Comparison of ENCODE assay signal across 17 mouse cellular contexts in the genomic region with DNA sequence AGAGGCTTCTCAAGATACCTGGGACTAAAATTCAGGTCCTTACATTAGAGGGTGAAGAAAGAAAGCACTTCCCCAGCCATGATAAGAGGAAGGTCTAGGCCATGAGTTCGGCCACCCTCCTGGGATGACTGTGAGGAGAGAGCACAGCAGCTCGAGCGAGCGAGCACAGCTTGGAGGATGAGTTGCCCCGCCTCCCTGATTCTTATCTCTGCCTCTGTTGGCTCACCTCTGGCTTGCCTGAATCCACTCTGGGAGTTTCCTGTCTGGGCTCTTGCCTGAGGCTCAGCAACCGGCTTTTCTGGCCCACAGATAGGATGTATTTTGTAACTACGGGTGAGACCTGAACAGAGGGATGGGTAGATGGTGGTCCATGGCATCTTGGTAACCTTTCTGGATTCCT. TPM values are rescaled to one million over a fixed set of nuclear protein-coding genes. Genes with fewer than 3 reads are reported as not detected.
DNase-seq lines count a peak whose midpoint lies in the region.
"Had no signal": no experiment of that assay in that cellular context is flagged by ENCODE, and none has a peak within 500 bp of the region (broad histone marks: within the 10 kb centered on the region; RNA-seq: fewer than 3 reads in every experiment).

No protein-coding gene starts in this region.

- DNase-seq in adrenal gland, postnatal 14 days = peak; percentile 10
- DNase-seq in adrenal gland, adult 2 months = no peak
- peak; percentile 16 for DNase-seq in thymus, postnatal 4 days
- DNase-seq in thymus, postnatal 10 days (ENCODE audit: low spot score in 2 of 2) = no peak
- peak; percentile 28 for DNase-seq in ZHBTc4 (ENCODE audit: low read depth, low spot score)
- DNase-seq in ovary, postnatal 10 days (ENCODE audit: low spot score) = no peak
- DNase-seq: adrenal gland, postnatal 10 days; cerebellum, adult 11 months; cerebellum, adult 2 months; cerebellum, adult 9-11 months; cerebellum, postnatal 25 days; gastrocnemius, postnatal 14 days; heart, adult 18-20 months; heart, postnatal 14 days; heart, postnatal 4 days had no signal

RNA-seq across cellular contexts. Expression of a gene that starts 37.2 kb away (rescaled TPM):
- total RNA-seq in adrenal gland, postnatal 14 days (2021) = 0.48 and 0.53 TPM in 2 replicates
- total RNA-seq in adrenal gland, adult 2 months (2021) = under 1 TPM; 0.31 to 0.46 TPM
- 0.11 and 0.16 TPM in 2 replicates for polyA plus RNA-seq in adrenal gland, adult 2 months (2012; rRNA removed)
- total RNA-seq: common myeloid progenitor, adult 5-6 weeks had no signal
- polyA plus RNA-seq: G1E had no signal

RNA-seq across cellular contexts. Expression of a gene that starts 53.5 kb away (rescaled TPM):
- 34.2 and 48.1 TPM in 2 replicates for total RNA-seq in adrenal gland, postnatal 14 days (2021)
- total RNA-seq in adrenal gland, adult 2 months (2021) = 10 to 100 TPM; 39.1 to 65.2 TPM
- polyA plus RNA-seq in adrenal gland, adult 2 months (2012; rRNA removed) = 19.1 and 25.4 TPM in 2 replicates

Comparison
In these comparisons a context has a peak if more than half of its experiments do, and no peak if none do; other contexts are left out.
1. DNase-seq: peak in adrenal gland, postnatal 14 days (single experiment), thymus, postnatal 4 days (single experiment) and ZHBTc4 (single experiment); none in adrenal gland, adult 2 months (single experiment), thymus, postnatal 10 days (0 of 2) and ovary, postnatal 10 days (single experiment).